Mouse (Mus musculus) MEL (cell line): ENCODE data around the gene Adora3. TPM values are rescaled to one million over a fixed set of nuclear protein-coding genes. Genes with fewer than 3 reads are reported as not detected.

Source experiments
- DNase-seq: peaks from one replicate; pipeline ENCODE4 v3.0.0; 2011; ENCODE audit warnings: low read depth, low spot score
- H3K27ac ChIP-seq: 2 replicates; pipeline ENCODE4 v1.5.1; 2012; ENCODE audit warnings: low read depth, mild to moderate bottlenecking, control low read depth, low read length, moderate library complexity; ENCODE audit not compliant: control insufficient read depth
- H3K27me3 ChIP-seq, 2 experiments: fragments of 150-350 bp in 1 of 2; sonication (generic) in 1 of 2; 2 replicates each; pipeline ENCODE4 v1.6.1; 2012; ENCODE audit warnings: low read length in 2 of 2, mild to moderate bottlenecking in 2 of 2, improper control_type of control experiment in 1 of 2, moderate library complexity in 1 of 2; ENCODE audit not compliant: insufficient read depth in 2 of 2, control insufficient read depth in 1 of 2
- H3K36me3 ChIP-seq, 2 experiments: 2 replicates each; pipeline ENCODE4 v1.6.1; 2012 to 2014; ENCODE audit warnings: low read length in 2 of 2, improper control_type of control experiment in 1 of 2, inconsistent platforms in 1 of 2, mild to moderate bottlenecking in 1 of 2; ENCODE audit not compliant: insufficient read depth in 2 of 2, control insufficient read depth in 1 of 2
- H3K4me1 ChIP-seq, 2 experiments: fragments of 150-350 bp in 1 of 2; sonication (generic) in 1 of 2; 2 replicates each; pipeline ENCODE4 v1.6.1; 2012; ENCODE audit warnings: low read length in 2 of 2, improper control_type of control experiment in 1 of 2, mild to moderate bottlenecking in 1 of 2; ENCODE audit not compliant: insufficient read depth in 2 of 2, control insufficient read depth in 1 of 2
- H3K4me3 ChIP-seq, 2 experiments: fragments of 150-350 bp in 1 of 2; sonication (generic) in 1 of 2; 2 replicates each; pipeline ENCODE4 v1.5.1; 2012; ENCODE audit warnings: low read depth in 2 of 2, low read length in 2 of 2, mild to moderate bottlenecking in 2 of 2, moderate library complexity in 2 of 2, control low read depth in 1 of 2, improper control_type of control experiment in 1 of 2; ENCODE audit not compliant: control insufficient read depth in 1 of 2, insufficient read depth in 1 of 2
- H3K79me2 ChIP-seq: 2 replicates; pipeline ENCODE4 v1.6.1; 2012; ENCODE audit warnings: mild to moderate bottlenecking, low read length, moderate library complexity; ENCODE audit not compliant: control insufficient read depth, poor library complexity, insufficient read depth
- H3K9ac ChIP-seq: 2 replicates; pipeline ENCODE4 v1.6.1; 2012; ENCODE audit warnings: low read depth, mild to moderate bottlenecking, control low read depth, low read length, moderate library complexity; ENCODE audit not compliant: control insufficient read depth, poor library complexity, severe bottlenecking
- H3K9me3 ChIP-seq: fragments of 150-350 bp; sonication (generic); replicated peaks from 2 replicates; pipeline ENCODE4 v1.6.1; 2012; ENCODE audit warnings: mild to moderate bottlenecking, low read length, improper control_type of control experiment, moderate library complexity; ENCODE audit not compliant: insufficient read depth
- BHLHE40 ChIP-seq: IDR thresholded peaks from 2 replicates; pipeline ENCODE4 v1.6.1; 2012; ENCODE audit warnings: low read depth, mild to moderate bottlenecking, inconsistent platforms, low read length, improper control_type of control experiment, borderline replicate concordance
- CHD2 ChIP-seq: IDR thresholded peaks from 2 replicates; pipeline ENCODE4 v1.6.1; 2011; ENCODE audit warnings: low read length, improper control_type of control experiment
- E2F4 ChIP-seq: IDR thresholded peaks from 2 replicates; pipeline ENCODE4 v1.6.1; 2011; ENCODE audit warnings: low read depth, low read length, improper control_type of control experiment, borderline replicate concordance
- ELF1 ChIP-seq: IDR thresholded peaks from 2 replicates; pipeline ENCODE4 v1.6.1; 2014; ENCODE audit warnings: low read depth, mild to moderate bottlenecking, inconsistent platforms, low read length, improper control_type of control experiment, moderate library complexity
- EP300 ChIP-seq, 2 experiments: IDR thresholded peaks; 2 replicates each; pipeline ENCODE4 v1.6.1; 2011; ENCODE audit warnings: improper control_type of control experiment in 2 of 2, low read length in 2 of 2, low read depth in 1 of 2, mild to moderate bottlenecking in 1 of 2
- ETS1 ChIP-seq: IDR thresholded peaks from 2 replicates; pipeline ENCODE4 v1.6.1; 2012; ENCODE audit warnings: low read depth, mild to moderate bottlenecking, inconsistent platforms, low read length, improper control_type of control experiment, moderate library complexity
- GABPA ChIP-seq: IDR thresholded peaks from 2 replicates; pipeline ENCODE4 v1.6.1; 2012; ENCODE audit warnings: low read depth, mild to moderate bottlenecking, inconsistent platforms, low read length, improper control_type of control experiment, moderate library complexity
- MAFK ChIP-seq: IDR thresholded peaks from 2 replicates; pipeline ENCODE4 v1.6.1; 2011; ENCODE audit warnings: low read depth, mild to moderate bottlenecking, low read length, improper control_type of control experiment, borderline replicate concordance
- MEF2A ChIP-seq: IDR thresholded peaks from 2 replicates; pipeline ENCODE4 v1.6.1; 2014; ENCODE audit warnings: low read depth, mild to moderate bottlenecking, inconsistent platforms, low read length, improper control_type of control experiment; ENCODE audit not compliant: poor library complexity, insufficient replicate concordance, severe bottlenecking; ENCODE audit errors: extremely low read depth
- NRF1 ChIP-seq: IDR thresholded peaks from 2 replicates; pipeline ENCODE4 v1.6.1; 2014; ENCODE audit warnings: low read depth, mild to moderate bottlenecking, inconsistent platforms, low read length, improper control_type of control experiment, moderate library complexity; ENCODE audit not compliant: poor library complexity, insufficient read depth, severe bottlenecking
- POLR2A ChIP-seq, 2 experiments: IDR thresholded peaks; 2 replicates each; pipeline ENCODE4 v1.6.1; 2011 to 2012; ENCODE audit warnings: low read length in 2 of 2, mild to moderate bottlenecking in 2 of 2, control low read depth in 1 of 2, improper control_type of control experiment in 1 of 2, low read depth in 1 of 2, moderate library complexity in 1 of 2; ENCODE audit not compliant: control insufficient read depth in 1 of 2, insufficient read depth in 1 of 2, poor library complexity in 1 of 2
- POLR2AphosphoS2 ChIP-seq: IDR thresholded peaks from 2 replicates; pipeline ENCODE4 v1.6.1; 2011; ENCODE audit warnings: low read length, improper control_type of control experiment
- RAD21 ChIP-seq: IDR thresholded peaks from 2 replicates; pipeline ENCODE4 v1.6.1; 2011; ENCODE audit warnings: mild to moderate bottlenecking, low read depth, low read length, improper control_type of control experiment
- RCOR1 ChIP-seq: IDR thresholded peaks from 2 replicates; pipeline ENCODE4 v1.6.1; 2012; ENCODE audit warnings: low read depth, mild to moderate bottlenecking, inconsistent platforms, low read length, improper control_type of control experiment
- SIN3A ChIP-seq: IDR thresholded peaks from 2 replicates; pipeline ENCODE4 v1.6.1; 2012; ENCODE audit warnings: low read length, improper control_type of control experiment, inconsistent platforms
- SMC3 ChIP-seq: IDR thresholded peaks from 2 replicates; pipeline ENCODE4 v1.6.1; 2011; ENCODE audit warnings: low read depth, low read length, improper control_type of control experiment
- TAL1 ChIP-seq: IDR thresholded peaks from 2 replicates; pipeline ENCODE4 v1.6.1; 2012; ENCODE audit warnings: mild to moderate bottlenecking, inconsistent platforms, low read length, moderate library complexity, mixed read lengths
- UBTF ChIP-seq: IDR thresholded peaks from 2 replicates; pipeline ENCODE4 v1.6.1; 2012; ENCODE audit warnings: low read depth, mild to moderate bottlenecking, inconsistent platforms, low read length, improper control_type of control experiment, moderate library complexity, borderline replicate concordance; ENCODE audit not compliant: insufficient read depth
- USF1 ChIP-seq: IDR thresholded peaks from 2 replicates; pipeline ENCODE4 v1.6.1; 2014; ENCODE audit warnings: low read depth, mild to moderate bottlenecking, inconsistent platforms, low read length, improper control_type of control experiment, moderate library complexity
- USF2 ChIP-seq, 2 experiments: IDR thresholded peaks; 2 replicates each; pipeline ENCODE4 v1.6.1; 2011 to 2012; ENCODE audit warnings: improper control_type of control experiment in 2 of 2, low read length in 2 of 2, borderline replicate concordance in 1 of 2, inconsistent platforms in 1 of 2, low read depth in 1 of 2, mild to moderate bottlenecking in 1 of 2; ENCODE audit not compliant: insufficient read depth in 1 of 2
- ZC3H11A ChIP-seq: IDR thresholded peaks from 2 replicates; pipeline ENCODE4 v1.6.1; 2012; ENCODE audit warnings: low read depth, mild to moderate bottlenecking, inconsistent platforms, low read length, improper control_type of control experiment
- ZKSCAN1 ChIP-seq: IDR thresholded peaks from 2 replicates; pipeline ENCODE4 v1.6.1; 2012; ENCODE audit warnings: low read depth, mild to moderate bottlenecking, inconsistent platforms, low read length, improper control_type of control experiment, moderate library complexity
- polyA plus RNA-seq, 2 experiments: library from polyadenylated mRNA; stranded (reverse) in 1 of 2; unstranded in 1 of 2; fragments of >175 nt in 1 of 2; fragments of >200 nt in 1 of 2; gene quantifications; 2 replicates each; pipeline versions ENCODE4 v1.2.1 to v1.2.4; 2012; ENCODE audit warnings: low replicate concordance in 2 of 2, low read depth in 1 of 2; ENCODE audit not compliant: insufficient read length in 2 of 2, insufficient read depth in 1 of 2, missing spikeins in 1 of 2
- total RNA-seq: library from RNA; depleted of rRNA; stranded (reverse); fragments of 300-350 nt; gene quantifications from 2 replicates; pipeline ENCODE4 v1.2.3, GENCODE M21; 2012

The Adora3 gene
- total and polyA plus RNA-seq, 3 experiments, result 0.42 to 0.65 TPM; not detected in 1

DNA sequence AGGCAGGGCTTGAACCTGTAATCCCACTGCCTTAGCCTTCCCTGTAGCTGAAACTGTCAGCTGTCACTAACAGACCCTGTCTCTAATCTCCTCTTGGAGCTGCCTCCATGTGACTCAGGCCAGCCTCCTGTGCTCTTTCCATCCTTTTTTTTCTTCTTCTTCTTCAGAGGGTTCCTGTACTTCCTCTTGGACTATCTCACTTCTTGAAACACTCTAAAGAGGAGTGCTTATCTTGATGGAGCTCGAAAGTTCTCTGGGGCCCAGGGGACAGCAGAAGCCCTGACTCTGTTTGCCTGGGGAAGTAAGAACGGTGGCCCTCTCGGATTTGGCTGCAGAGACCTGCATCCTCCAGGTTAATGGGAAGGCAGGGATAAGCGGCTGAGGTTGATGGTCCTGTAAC lies 33.6 kb downstream of the Adora3 start (continued):
- TF ChIP-seq ZC3H11A, result no peak
- TF ChIP-seq ZKSCAN1, result no peak
- TF ChIP-seq ETS1, result peak; percentile 81
- peak; percentile 76 to 80 for TF ChIP-seq EP300 (IDR thresholded peaks at IDR 0.05; ENCODE audit: low read depth in 1 of 2, low read length in 2 of 2)
- no peak for TF ChIP-seq E2F4
- peak; percentile 87 for TF ChIP-seq USF1
- 0 out of 2 replicates have a peak, but pooled peaks have one; percentile 13 for TF ChIP-seq BHLHE40
- TF ChIP-seq SIN3A, result peak; percentile 81
- TF ChIP-seq GABPA, result no peak
- no peak for TF ChIP-seq MEF2A
- TF ChIP-seq TAL1, result no peak
- no peak for TF ChIP-seq MAFK
- TF ChIP-seq POLR2A (IDR thresholded peaks at IDR 0.05; ENCODE audit: control insufficient read depth in 1 of 2, insufficient read depth in 1 of 2, low read depth in 1 of 2, low read length in 2 of 2, poor library complexity in 1 of 2), result no peak
- no peak for TF ChIP-seq UBTF
- TF ChIP-seq RCOR1, result peak; percentile 76
- peak; percentile 53; the same call in 1 of the 2 replicates for TF ChIP-seq ELF1
- TF ChIP-seq CHD2, result no peak
- peak; percentile 25; the same call in 1 of the 2 replicates for TF ChIP-seq SMC3
- no peak for TF ChIP-seq USF2 (IDR thresholded peaks at IDR 0.05; ENCODE audit: borderline replicate concordance in 1 of 2, insufficient read depth in 1 of 2, low read depth in 1 of 2, low read length in 2 of 2)
- no peak for TF ChIP-seq POLR2AphosphoS2
- TF ChIP-seq RAD21, result no peak
- no peak for TF ChIP-seq NRF1

DNA sequence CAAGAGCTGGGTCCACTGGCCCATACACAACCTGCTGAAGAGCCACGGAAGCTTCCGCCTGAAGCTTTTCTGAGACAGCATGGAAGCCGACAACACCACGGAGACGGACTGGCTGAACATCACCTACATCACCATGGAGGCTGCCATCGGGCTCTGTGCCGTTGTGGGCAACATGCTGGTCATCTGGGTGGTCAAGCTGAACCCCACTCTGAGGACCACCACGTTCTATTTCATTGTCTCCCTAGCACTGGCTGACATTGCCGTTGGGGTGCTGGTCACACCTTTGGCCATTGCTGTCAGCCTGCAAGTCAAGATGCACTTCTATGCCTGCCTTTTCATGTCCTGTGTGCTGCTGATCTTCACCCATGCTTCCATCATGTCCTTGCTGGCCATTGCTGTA lies 34.1 kb downstream of the Adora3 start:
- peak overlapping the region; percentile 66 for H3K27ac ChIP-seq
- H3K36me3 ChIP-seq, result peaks cover 0 to 28% of the 10 kb centered on the region in 2 experiments; a peak in 2 of 4 replicates
- H3K4me1 ChIP-seq, result peaks cover 11 to 35% of the 10 kb centered on the region in 2 experiments
- no peaks in the 10 kb centered on the region for H3K79me2 ChIP-seq
- no peak overlapping the region for H3K4me3 ChIP-seq
- no peaks in the 10 kb centered on the region for H3K27me3 ChIP-seq
- TF ChIP-seq BHLHE40, result no peak
- DNase-seq, result no peak
- no peaks in the 10 kb centered on the region for H3K9me3 ChIP-seq
- H3K9ac ChIP-seq, result peak overlapping the region; percentile 18; the same call in 1 of the 2 replicates
